In genomic region chr15:78836086-78836621, GRCm38 (mm10) we compare ENCODE assay signal across 9 mouse cellular contexts. TPM values are rescaled to one million over a fixed set of nuclear protein-coding genes. Genes with fewer than 3 reads are reported as not detected.
A peak's percentile ranks its signal among the peaks of the same experiment; 100 is the strongest.
DNase-seq lines count a peak whose midpoint lies in the region; ATAC-seq and TF ChIP-seq lines count a peak whose summit lies in the region.
"Had no signal": no experiment of that assay in that cellular context is flagged by ENCODE, and none has a peak within 500 bp of the region (broad histone marks: within the 10 kb centered on the region; RNA-seq: fewer than 3 reads in every experiment).

No protein-coding gene starts in this region.

- H3K9ac ChIP-seq in heart, embryonic 13.5 days: peak overlapping the region; percentile 12
- H3K9ac ChIP-seq in kidney, embryonic 15.5 days: no peak overlapping the region

- DNase-seq in spleen, adult 2 months (ENCODE audit: low read depth in 1 of 2, low spot score in 2 of 2): no peak
- DNase-seq in spleen, adult 12 weeks (ENCODE audit: low spot score): no peak
- peak; percentile 76 for DNase-seq in lung, postnatal 14 days
- no peak for DNase-seq in left cerebral cortex, adult 8-10 months (ENCODE audit: low spot score in 2 of 2)
- no peak for DNase-seq in thymus, postnatal 4 days

- peaks cover 7% of the 10 kb centered on the region; the same call in 1 of the 2 replicates for H3K4me1 ChIP-seq in spleen, adult 2 months (ENCODE audit: control insufficient read depth, insufficient read depth, insufficient read length)
- peaks cover 72% of the 10 kb centered on the region for H3K4me1 ChIP-seq in heart, embryonic 13.5 days
- peaks cover 81% of the 10 kb centered on the region for H3K4me1 ChIP-seq in kidney, embryonic 15.5 days

- H3K27me3 ChIP-seq in spleen, adult 2 months (ENCODE audit: control insufficient read depth, insufficient read depth, low read length): peaks cover 1% of the 10 kb centered on the region; the same call in 1 of the 2 replicates
- peaks cover 10% of the 10 kb centered on the region; the same call in 1 of the 2 replicates for H3K27me3 ChIP-seq in heart, embryonic 13.5 days (replicated peaks)
- peaks cover 2% of the 10 kb centered on the region; the same call in 1 of the 2 replicates for H3K27me3 ChIP-seq in kidney, embryonic 15.5 days

- peak overlapping the region; percentile 10; the same call in 1 of the 2 replicates for H3K27ac ChIP-seq in spleen, adult 2 months (ENCODE audit: insufficient read depth, low read length)
- peak overlapping the region; percentile 95 for H3K27ac ChIP-seq in heart, embryonic 13.5 days (replicated peaks)
- peak overlapping the region; percentile 97 for H3K27ac ChIP-seq in kidney, embryonic 15.5 days

- 77% methylated on average over 8 of the region's 8 CpGs for WGBS in spleen, adult 2 months
- WGBS in heart, embryonic 13.5 days: 30% methylated on average over 8 of the region's 8 CpGs
- 27% methylated on average over 8 of the region's 8 CpGs for WGBS in kidney, embryonic 15.5 days

- no peak for TF ChIP-seq CTCF in spleen, adult 2 months (IDR thresholded peaks at IDR 0.05; ENCODE audit: extremely low read depth, insufficient read depth, insufficient read length, insufficient replicate concordance)

- no peaks in the 10 kb centered on the region for H3K36me3 ChIP-seq in spleen, adult 2 months (ENCODE audit: control insufficient read depth, insufficient read depth, low read length)
- H3K36me3 ChIP-seq in heart, embryonic 13.5 days: no peaks in the 10 kb centered on the region
- H3K36me3 ChIP-seq in kidney, embryonic 15.5 days: no peaks in the 10 kb centered on the region
- H3K36me3 ChIP-seq: G1E had no signal

- no peak for TF ChIP-seq POLR2A in spleen, adult 2 months (IDR thresholded peaks at IDR 0.05; ENCODE audit: low read depth, low read length)

- no peak overlapping the region for H3K4me2 ChIP-seq in heart, embryonic 13.5 days
- no peak overlapping the region for H3K4me2 ChIP-seq in kidney, embryonic 15.5 days

- no peak overlapping the region for H3K4me3 ChIP-seq in spleen, adult 2 months (ENCODE audit: extremely low read depth, insufficient read depth, insufficient read length)
- no peak overlapping the region for H3K4me3 ChIP-seq in heart, embryonic 13.5 days
- H3K4me3 ChIP-seq in kidney, embryonic 15.5 days (replicated peaks): no peak overlapping the region

- H3K9me3 ChIP-seq in heart, embryonic 13.5 days: no peaks in the 10 kb centered on the region
- H3K9me3 ChIP-seq in kidney, embryonic 15.5 days (replicated peaks): no peaks in the 10 kb centered on the region
- H3K9me3 ChIP-seq: G1E had no signal

- ATAC-seq in heart, embryonic 13.5 days (ENCODE audit: extremely low read depth, insufficient number of reproducible peaks, low FRiP score, low TSS enrichment): no peak
- ATAC-seq in kidney, embryonic 15.5 days (replicated peaks; ENCODE audit: low FRiP score): no peak
- no peak for ATAC-seq in CD4-positive, CD25-positive, alpha-beta regulatory T cell, adult 4 months

RNA-seq across cellular contexts. Expression of gene Cdc42ep1, which starts 6.3 kb away (rescaled TPM):
- 29.6 and 31.3 TPM in 2 replicates for polyA plus RNA-seq in spleen, adult 2 months (2012; rRNA removed)
- 34.2 and 36.1 TPM in 2 replicates for polyA plus RNA-seq in heart, embryonic 13.5 days (2015; fragmentation: Nextera tagmentation; extraction: Ambion mirVana)
- 46.2 and 51.1 TPM in 2 replicates for polyA plus RNA-seq in kidney, embryonic 15.5 days (2015; fragmentation: Nextera tagmentation; extraction: Ambion mirVana)
- total RNA-seq in left cerebral cortex, adult 8-10 months (2022): 10 to 100 TPM; 16.8 to 22.9 (median 20.1) TPM
- not detected for polyA plus RNA-seq in CD4-positive, CD25-positive, alpha-beta regulatory T cell, adult 4 months (2017; shearing (Covaris generic))
- polyA plus RNA-seq: G1E had no signal

RNA-seq across cellular contexts. Expression of gene Lgals2, which starts 19.2 kb away (rescaled TPM):
- 0.32 and 0.73 TPM in 2 replicates for polyA plus RNA-seq in spleen, adult 2 months (2012; rRNA removed)
- 0.82 TPM in 1 of 2 replicates, not detected in the other for polyA plus RNA-seq in heart, embryonic 13.5 days (2015; fragmentation: Nextera tagmentation; extraction: Ambion mirVana)
- 0.60 and 1.8 TPM in 2 replicates for polyA plus RNA-seq in kidney, embryonic 15.5 days (2015; fragmentation: Nextera tagmentation; extraction: Ambion mirVana)
- not detected for total RNA-seq in left cerebral cortex, adult 8-10 months (2022)
- polyA plus RNA-seq in CD4-positive, CD25-positive, alpha-beta regulatory T cell, adult 4 months (2017; shearing (Covaris generic)): not detected
- total RNA-seq: G1E had no signal
- polyA plus RNA-seq: G1E had no signal

RNA-seq across cellular contexts. Expression of gene Card10, which starts 33.3 kb away (rescaled TPM):
- polyA plus RNA-seq in spleen, adult 2 months (2012; rRNA removed): 6.4 and 7.4 TPM in 2 replicates
- polyA plus RNA-seq in heart, embryonic 13.5 days (2015; fragmentation: Nextera tagmentation; extraction: Ambion mirVana): 5.1 and 5.3 TPM in 2 replicates
- 9.1 and 9.5 TPM in 2 replicates for polyA plus RNA-seq in kidney, embryonic 15.5 days (2015; fragmentation: Nextera tagmentation; extraction: Ambion mirVana)
- total RNA-seq in left cerebral cortex, adult 8-10 months (2022): 1 to 10 TPM; 4.9 to 5.4 (median 5.0) TPM
- polyA plus RNA-seq in CD4-positive, CD25-positive, alpha-beta regulatory T cell, adult 4 months (2017; shearing (Covaris generic)): not detected
- total RNA-seq: G1E had no signal
- polyA plus RNA-seq: G1E had no signal

RNA-seq across cellular contexts. Expression of gene Gga1, which starts 40.8 kb away (rescaled TPM):
- polyA plus RNA-seq in spleen, adult 2 months (2012; rRNA removed): 70.2 and 89.3 TPM in 2 replicates
- 44.3 and 46.2 TPM in 2 replicates for polyA plus RNA-seq in heart, embryonic 13.5 days (2015; fragmentation: Nextera tagmentation; extraction: Ambion mirVana)
- 49.5 and 55.5 TPM in 2 replicates for polyA plus RNA-seq in kidney, embryonic 15.5 days (2015; fragmentation: Nextera tagmentation; extraction: Ambion mirVana)
- total RNA-seq in left cerebral cortex, adult 8-10 months (2022): 10 to 100 TPM; 53.5 to 64.7 (median 57.6) TPM
- polyA plus RNA-seq in CD4-positive, CD25-positive, alpha-beta regulatory T cell, adult 4 months (2017; shearing (Covaris generic)): 10 to 100 TPM; 14.3 to 17.1 TPM

Comparison
In these comparisons a context has a peak if more than half of its experiments do, and no peak if none do; other contexts are left out.
1. H3K27ac ChIP-seq: peak in every context shown above with its lines; median percentile 97 in kidney, embryonic 15.5 days; 95 in heart, embryonic 13.5 days; 10 in spleen, adult 2 months.
2. RNA of gene Cdc42ep1, which starts 6.3 kb away (polyA plus RNA-seq): 46.2 to 51.1 TPM in kidney, embryonic 15.5 days, 34.2 to 36.1 TPM in heart, embryonic 13.5 days and 29.6 to 31.3 TPM in spleen, adult 2 months; not detected in CD4-positive, CD25-positive, alpha-beta regulatory T cell, adult 4 months; every median in the first group is over 10 times any median in the second.